Mouse (Mus musculus): ENCODE data around the gene Smpdl3a.
A peak's percentile ranks its signal among the peaks of the same experiment; 100 is the strongest.

Gene Smpdl3a

DNA sequence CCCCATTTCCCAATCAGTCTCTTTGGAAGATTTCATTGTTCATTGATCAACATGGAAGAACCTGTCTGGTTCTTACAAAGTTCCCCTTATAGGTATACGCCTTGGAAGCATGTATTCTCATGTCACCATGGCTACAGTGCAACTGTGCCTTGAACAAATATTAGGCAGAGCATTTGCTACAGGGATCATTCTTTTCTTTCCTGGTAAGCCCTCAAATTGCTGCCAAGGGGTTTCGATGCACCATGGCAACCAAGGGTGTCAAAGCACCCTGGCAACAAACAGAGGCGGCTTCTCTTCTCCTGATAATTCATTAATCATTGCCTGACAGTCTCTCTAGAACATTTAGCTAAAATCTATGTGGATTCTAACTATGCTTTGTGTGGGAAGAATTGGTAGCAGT lies 28.3 kb downstream of the Smpdl3a start:
- peak; percentile 13 for DNase-seq

DNA sequence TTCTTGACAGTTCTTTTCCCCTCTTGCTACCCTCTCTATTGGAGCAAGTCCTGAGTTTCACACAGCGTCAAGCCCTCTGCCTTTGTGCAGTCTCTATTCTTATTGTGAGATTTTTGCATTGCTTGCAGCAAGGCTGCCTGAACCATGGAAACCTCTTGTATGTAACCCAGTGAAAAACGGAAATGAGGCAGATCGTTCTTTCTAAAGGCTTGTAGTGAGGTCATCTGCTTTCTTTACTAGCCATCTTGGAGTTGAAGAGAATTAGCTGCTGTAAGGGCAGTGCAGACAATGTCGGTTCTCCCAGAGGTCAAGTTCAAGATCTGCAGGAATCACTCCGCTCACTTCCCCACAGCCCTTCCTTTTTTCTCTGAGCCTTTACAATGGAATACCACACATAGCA lies 34.5 kb downstream of the Smpdl3a start:
- DNase-seq: no peak

DNA sequence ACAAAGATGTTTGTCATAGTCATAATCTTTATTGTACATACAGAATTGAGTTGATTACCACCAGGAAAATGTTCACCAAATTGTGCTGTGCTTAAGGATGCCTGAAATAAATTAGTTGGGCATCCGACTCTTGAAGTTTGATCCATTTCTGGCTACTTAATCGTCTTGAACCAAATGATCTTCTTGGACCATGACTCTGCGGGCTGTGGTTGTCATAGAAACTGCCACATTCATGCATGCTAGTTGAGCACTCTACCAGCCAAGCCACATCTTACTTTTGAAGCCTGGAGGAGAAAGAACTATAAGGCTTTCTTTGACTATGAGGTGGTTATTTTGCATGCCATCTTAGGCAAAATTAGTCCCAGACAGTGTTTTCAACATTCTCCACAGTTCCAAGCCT lies 35.5 kb downstream of the Smpdl3a start:
- DNase-seq: no peak

DNA sequence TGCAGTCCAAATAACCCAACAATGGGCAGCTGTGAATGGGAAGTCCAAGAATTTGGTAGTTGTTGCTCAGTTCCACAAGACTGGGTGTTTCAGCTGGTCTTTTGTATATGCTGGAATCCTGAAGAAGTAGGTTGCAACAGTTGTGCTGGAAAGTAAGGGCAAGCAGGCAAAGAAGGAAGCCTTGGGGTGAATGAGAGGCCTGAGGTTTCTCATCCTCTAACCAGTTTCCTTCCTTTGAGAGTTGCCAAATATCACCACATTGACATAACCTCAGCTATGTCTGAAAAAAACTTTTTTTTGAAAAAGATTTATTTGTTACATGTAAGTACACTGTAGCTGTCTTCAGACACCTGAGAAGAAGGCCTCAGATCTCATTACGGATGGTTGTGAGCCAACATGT lies 41.0 kb downstream of the Smpdl3a start:
- DNase-seq: no peak

DNA sequence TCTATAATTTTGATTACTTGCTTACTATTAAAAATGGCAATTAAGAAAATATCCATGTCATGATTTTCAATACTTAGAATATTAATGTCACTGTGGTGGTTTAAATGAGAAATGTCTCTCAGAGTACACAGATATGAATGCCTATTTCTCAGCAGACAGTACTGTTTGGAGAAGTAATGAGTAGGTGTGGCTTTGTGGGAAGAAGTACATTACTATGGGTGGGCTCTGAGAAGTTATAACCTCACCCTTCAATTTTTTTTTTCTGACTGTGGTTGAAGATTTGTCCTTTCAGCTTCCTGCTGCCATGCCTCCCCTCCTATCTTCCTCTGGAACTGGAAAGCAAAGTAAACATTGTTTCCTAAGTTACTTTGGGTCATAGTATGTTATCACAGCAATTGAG lies 41.8 kb downstream of the Smpdl3a start:
- no peak for DNase-seq

DNA sequence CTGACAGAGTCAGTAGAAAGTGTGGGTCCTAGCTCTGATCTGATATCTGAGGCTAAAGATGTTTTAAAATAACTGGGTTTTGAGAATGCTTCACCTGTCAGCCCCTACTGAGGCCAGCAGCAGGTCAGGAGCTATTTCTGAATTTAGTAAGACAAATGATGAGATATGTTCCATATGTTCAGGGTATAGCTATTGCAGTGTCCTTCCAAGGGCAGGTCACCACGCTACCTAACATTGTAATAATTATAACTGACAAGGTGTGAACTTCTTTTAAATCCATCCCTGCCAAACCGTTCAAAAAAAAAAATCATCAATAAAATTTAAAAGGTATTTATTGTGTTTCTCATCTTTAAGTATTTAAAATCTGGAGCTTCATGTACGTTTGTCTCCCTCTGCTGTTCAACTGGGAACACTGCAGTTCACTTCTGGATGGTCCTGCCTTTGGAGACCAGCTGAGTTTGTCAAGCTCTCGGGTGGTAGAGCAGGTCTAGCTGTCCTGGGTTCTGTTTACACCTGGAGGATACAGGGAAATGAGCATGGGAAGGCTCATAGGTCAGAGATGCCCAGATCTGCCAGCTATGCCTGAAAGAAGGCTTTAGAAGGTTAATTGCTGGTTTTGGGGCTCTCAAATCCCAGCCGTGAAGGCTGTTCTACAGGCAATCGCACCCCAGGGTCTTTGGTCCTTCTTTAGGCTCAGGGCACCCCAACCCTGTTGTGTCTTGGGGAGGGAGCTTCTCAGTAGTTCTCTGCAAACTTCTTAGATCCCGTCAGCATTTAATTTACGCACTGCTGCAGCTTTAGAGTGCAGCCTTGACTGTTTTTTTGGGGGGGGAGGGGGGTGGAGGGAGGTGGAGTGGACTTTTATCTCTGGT lies 47.7 kb downstream of the Smpdl3a start:
- peak; percentile 47 for DNase-seq

DNA sequence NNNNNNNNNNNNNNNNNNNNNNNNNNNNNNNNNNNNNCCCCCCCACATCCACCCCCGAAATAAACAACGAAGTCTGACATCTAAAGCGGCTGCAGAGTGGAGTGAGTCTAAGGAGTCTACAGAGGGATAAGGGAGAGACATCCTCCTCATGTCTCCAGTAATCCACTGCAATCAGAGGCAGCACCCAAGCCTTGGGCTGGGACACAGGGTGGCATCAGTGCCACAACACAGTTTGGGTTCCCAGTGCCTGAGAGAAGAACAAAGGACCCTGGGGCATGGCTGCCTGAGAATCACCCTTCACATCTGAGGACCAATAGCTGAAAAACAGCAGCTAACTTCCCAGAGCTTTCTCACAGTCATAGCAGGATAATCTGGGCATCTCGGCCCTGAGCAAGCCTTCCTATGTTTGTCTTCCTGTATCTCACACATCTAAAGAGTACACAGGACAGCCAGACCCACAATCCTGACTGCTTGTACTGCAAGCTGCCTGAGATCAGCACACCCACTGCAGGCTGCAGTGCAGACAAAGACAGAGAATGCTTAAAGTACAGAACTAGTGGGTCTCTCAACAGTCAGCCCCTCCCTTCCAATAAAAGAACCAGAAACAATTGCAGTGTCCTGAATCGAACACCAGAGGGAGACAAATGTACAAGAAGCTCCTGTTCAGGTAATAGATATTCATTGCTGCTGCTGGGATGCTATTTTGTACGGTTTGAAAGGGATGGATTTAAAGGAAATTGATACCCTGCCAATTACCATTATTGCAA lies 54.0 kb downstream of the Smpdl3a start:
- no peak for DNase-seq
